Mouse (Mus musculus): ENCODE results near the gene 2310011J03Rik. TPM values are rescaled to one million over a fixed set of nuclear protein-coding genes. Genes with fewer than 3 reads are reported as not detected.
A peak's percentile ranks its signal among the peaks of the same experiment; 100 is the strongest.

2310011J03Rik gene
- total and polyA plus RNA-seq, 3 experiments, result 65.7 to 81.5 TPM; not detected in 1

GRCm38 (mm10) chr10:80329273-80330081 lies 9.1 kb upstream of the 2310011J03Rik start, which contains the start of the genes Pcsk4 and Reep6 (continued):
- TF ChIP-seq TCF12 (IDR thresholded peaks at IDR 0.05; ENCODE audit: low read depth, low read length) (no peak), MAFK (IDR thresholded peaks at IDR 0.05; ENCODE audit: borderline replicate concordance, low read depth, low read length) (no peak), MYC (IDR thresholded peaks at IDR 0.05; ENCODE audit: low read depth, low read length) (0 out of 2 replicates have a peak, but pooled peaks have one; percentile 50)

- H3K9ac ChIP-seq (ENCODE audit: control insufficient read depth, low read depth, low read length, poor library complexity, severe bottlenecking), result no peak overlapping the region
- H3K4me3 ChIP-seq (ENCODE audit: control insufficient read depth in 1 of 2, insufficient read depth in 1 of 2, low read depth in 2 of 2, low read length in 2 of 2), result no peak overlapping the region
- H3K36me3 ChIP-seq (ENCODE audit: control insufficient read depth in 1 of 2, insufficient read depth in 2 of 2, low read length in 2 of 2), result peaks cover 0 to 5% of the 10 kb centered on the region in 2 experiments; a peak in 1 of 4 replicates
- H3K79me2 ChIP-seq (ENCODE audit: control insufficient read depth, insufficient read depth, low read length, poor library complexity), result peaks cover 21% of the 10 kb centered on the region
- TF ChIP-seq ZC3H11A (IDR thresholded peaks at IDR 0.05; ENCODE audit: low read depth, low read length) (no peak), SIN3A (IDR thresholded peaks at IDR 0.05; ENCODE audit: low read length) (no peak), CHD1 (IDR thresholded peaks at IDR 0.05; ENCODE audit: low read depth, low read length) (no peak), POLR2A (IDR thresholded peaks at IDR 0.05; ENCODE audit: control insufficient read depth in 1 of 2, insufficient read depth in 1 of 2, low read depth in 1 of 2, low read length in 2 of 2, poor library complexity in 1 of 2) (no peak), JUND (IDR thresholded peaks at IDR 0.05; ENCODE audit: low read depth, low read length) (no peak), GATA1 (IDR thresholded peaks at IDR 0.05; ENCODE audit: low read depth, low read length) (no peak), NRF1 (IDR thresholded peaks at IDR 0.05; ENCODE audit: insufficient read depth, low read depth, low read length, poor library complexity, severe bottlenecking) (no peak), ZMIZ1 (IDR thresholded peaks at IDR 0.05; ENCODE audit: low read depth, low read length) (no peak), EP300 (IDR thresholded peaks at IDR 0.05; ENCODE audit: low read depth in 1 of 2, low read length in 2 of 2) (no peak), MEF2A (IDR thresholded peaks at IDR 0.05; ENCODE audit: extremely low read depth, insufficient replicate concordance, low read depth, low read length, poor library complexity, severe bottlenecking) (no peak), SMC3 (IDR thresholded peaks at IDR 0.05; ENCODE audit: low read depth, low read length) (no peak), UBTF (IDR thresholded peaks at IDR 0.05; ENCODE audit: borderline replicate concordance, insufficient read depth, low read depth, low read length) (no peak)
- no peak overlapping the region for H3K27ac ChIP-seq (ENCODE audit: control insufficient read depth, low read depth, low read length)
- no peaks in the 10 kb centered on the region for H3K27me3 ChIP-seq (ENCODE audit: control insufficient read depth in 1 of 2, insufficient read depth in 2 of 2, low read length in 2 of 2)
- H3K9me3 ChIP-seq (replicated peaks; ENCODE audit: insufficient read depth, low read length), result no peaks in the 10 kb centered on the region
- DNase-seq (ENCODE audit: low read depth, low spot score), result no peak
- H3K4me1 ChIP-seq (ENCODE audit: control insufficient read depth in 1 of 2, insufficient read depth in 2 of 2, low read length in 2 of 2), result peaks cover 0 to 20% of the 10 kb centered on the region in 2 experiments; a peak in 3 of 4 replicates
Observed at GRCm38 (mm10) chr10:80325045-80325444, 4.7 kb upstream of the 2310011J03Rik start.

All from MEL (cell line).